In genomic region chr19:34588959-34589358, GRCm38 (mm10) we compare ENCODE assay signal across 27 mouse cellular contexts. TPM values are rescaled to one million over a fixed set of nuclear protein-coding genes. Genes with fewer than 3 reads are reported as not detected.
A peak's percentile ranks its signal among the peaks of the same experiment; 100 is the strongest.
DNase-seq lines count a peak whose midpoint lies in the region; ATAC-seq and TF ChIP-seq lines count a peak whose summit lies in the region.
"Had no signal": no experiment of that assay in that cellular context is flagged by ENCODE, and none has a peak within 500 bp of the region (broad histone marks: within the 10 kb centered on the region; RNA-seq: fewer than 3 reads in every experiment).

No protein-coding gene starts in this region.

- H3K9ac ChIP-seq in heart, adult 2 months (ENCODE audit: low read depth, low read length): no peak overlapping the region
- no peak overlapping the region for H3K9ac ChIP-seq in liver, postnatal 0 days (replicated peaks)
- H3K9ac ChIP-seq: hindbrain, embryonic 12.5 days; limb, embryonic 15.5 days; liver, embryonic 15.5 days; neural tube, embryonic 15.5 days; stomach, embryonic 15.5 days had no signal

- no peak overlapping the region for H3K4me2 ChIP-seq in liver, postnatal 0 days (ENCODE audit: low read depth, low read length)
- H3K4me2 ChIP-seq: hindbrain, embryonic 12.5 days; limb, embryonic 15.5 days; liver, embryonic 15.5 days; neural tube, embryonic 15.5 days; stomach, embryonic 15.5 days had no signal

- no peak for TF ChIP-seq EP300 in heart, adult 2 months (IDR thresholded peaks at IDR 0.05; ENCODE audit: insufficient read depth, low read depth, low read length)
- no peak for TF ChIP-seq EP300 in liver, postnatal 0 days (IDR thresholded peaks at IDR 0.05; ENCODE audit: low read depth)

- H3K36me3 ChIP-seq in heart, adult 2 months (ENCODE audit: control insufficient read depth, insufficient read depth, low read length): peaks cover 3% of the 10 kb centered on the region
- H3K36me3 ChIP-seq in liver, postnatal 0 days (replicated peaks; ENCODE audit: insufficient read depth, low read length): no peaks in the 10 kb centered on the region
- H3K36me3 ChIP-seq: hindbrain, embryonic 12.5 days; limb, embryonic 15.5 days; liver, embryonic 15.5 days; neural tube, embryonic 15.5 days; stomach, embryonic 15.5 days had no signal

- H3K9me3 ChIP-seq in liver, postnatal 0 days (ENCODE audit: low read length): no peaks in the 10 kb centered on the region
- H3K9me3 ChIP-seq: hindbrain, embryonic 12.5 days; limb, embryonic 15.5 days; liver, embryonic 15.5 days; neural tube, embryonic 15.5 days; stomach, embryonic 15.5 days had no signal

- no peak for DNase-seq in heart, adult 2 months
- no peak for DNase-seq in heart, adult 9 months (ENCODE audit: low spot score in 2 of 2)
- no peak for DNase-seq in liver, postnatal 0 days
- no peak for DNase-seq in liver
- DNase-seq in brain, embryonic 14.5 days (ENCODE audit: low read depth): no peak
- no peak for DNase-seq in thymus, postnatal 36 days
- no peak for DNase-seq in urinary bladder, postnatal 36 days (ENCODE audit: low spot score in 2 of 2)
- DNase-seq: adrenal gland, postnatal 14 days; B cell, adult 2 months; cerebellum, adult 9-11 months; kidney, adult 9 months; kidney, postnatal 36 days; layer of hippocampus, adult 9-11 months; left cerebral cortex, postnatal 4 days; lung, postnatal 14 days; right cerebral cortex, adult 18-20 months; thymus, adult 18-20 months had no signal

- no peak overlapping the region for H3K4me3 ChIP-seq in heart, adult 2 months
- H3K4me3 ChIP-seq in liver, postnatal 0 days (ENCODE audit: low read depth, low read length): no peak overlapping the region
- H3K4me3 ChIP-seq: hindbrain, embryonic 12.5 days; limb, embryonic 15.5 days; liver, embryonic 15.5 days; neural tube, embryonic 15.5 days; stomach, embryonic 15.5 days had no signal

- no peaks in the 10 kb centered on the region for H3K79me2 ChIP-seq in heart, adult 2 months (replicated peaks; ENCODE audit: control insufficient read depth, insufficient read depth, low read length)

- TF ChIP-seq POLR2A in heart, adult 2 months (IDR thresholded peaks at IDR 0.05; ENCODE audit: insufficient read depth, low read depth, low read length): no peak
- TF ChIP-seq POLR2A in brain, embryonic 14.5 days (IDR thresholded peaks at IDR 0.05; ENCODE audit: borderline replicate concordance, extremely low read depth, insufficient read depth, insufficient read length, poor library complexity, severe bottlenecking): no peak

- no peak for ATAC-seq in liver, postnatal 0 days
- peak; percentile 14; the same call in 1 of the 2 replicates for ATAC-seq in megakaryocyte, adult 5-6 weeks (ENCODE audit: poor library complexity, severe bottlenecking)

- intact Hi-C loops in heart, adult 2 months (cut with DNase I): loop anchor here (2.0 to 5.0 kb wide), 2 partner anchors 18 to 48 kb away; partner anchors contain the start of gene Ifit3b

- H3K27me3 ChIP-seq in heart, adult 2 months (ENCODE audit: control insufficient read depth, insufficient read depth, low read length): no peaks in the 10 kb centered on the region
- no peaks in the 10 kb centered on the region for H3K27me3 ChIP-seq in liver, postnatal 0 days (ENCODE audit: insufficient read depth, low read length)
- H3K27me3 ChIP-seq: hindbrain, embryonic 12.5 days; limb, embryonic 15.5 days; liver, embryonic 15.5 days; neural tube, embryonic 15.5 days; stomach, embryonic 15.5 days had no signal

- H3K4me1 ChIP-seq in heart, adult 2 months (ENCODE audit: control insufficient read depth, insufficient read depth, low read length): peaks cover 6% of the 10 kb centered on the region
- no peaks in the 10 kb centered on the region for H3K4me1 ChIP-seq in liver, postnatal 0 days (ENCODE audit: insufficient read depth)
- H3K4me1 ChIP-seq: hindbrain, embryonic 12.5 days; limb, embryonic 15.5 days; liver, embryonic 15.5 days; neural tube, embryonic 15.5 days; stomach, embryonic 15.5 days had no signal

- peak; percentile 52 for TF ChIP-seq CTCF in heart, adult 2 months (IDR thresholded peaks at IDR 0.05)
- peak; percentile 31 for TF ChIP-seq CTCF in liver, postnatal 0 days (IDR thresholded peaks at IDR 0.05; ENCODE audit: low read depth)
- TF ChIP-seq CTCF in brain, embryonic 14.5 days (IDR thresholded peaks at IDR 0.05; ENCODE audit: borderline replicate concordance, extremely low read depth, insufficient read depth, insufficient read length): peak; percentile 9; the same call in 1 of the 2 replicates

- no peak overlapping the region for H3K27ac ChIP-seq in heart, adult 2 months
- no peak overlapping the region for H3K27ac ChIP-seq in liver, postnatal 0 days (ENCODE audit: low read depth)
- H3K27ac ChIP-seq: hindbrain, embryonic 12.5 days; limb, embryonic 15.5 days; liver, embryonic 15.5 days; neural tube, embryonic 15.5 days; stomach, embryonic 15.5 days had no signal

RNA-seq across cellular contexts. Expression of gene Ifit3, which starts 5.6 kb away (rescaled TPM):
- 1 to 10 TPM; 3.7 to 4.4 TPM for total RNA-seq in heart, adult 2 months (2021)
- polyA plus RNA-seq in heart, adult 2 months (2012; rRNA removed): 2.9 and 7.6 TPM in 2 replicates
- polyA plus RNA-seq in liver, postnatal 0 days (2015; fragmentation: Nextera tagmentation; extraction: Ambion mirVana): 10.1 and 11.7 TPM in 2 replicates
- polyA plus RNA-seq in brain, embryonic 14.5 days (2012; rRNA removed): 0.37 and 0.77 TPM in 2 replicates
- total RNA-seq in megakaryocyte, adult 5-6 weeks (2015): 22.6 and 25.4 TPM in 2 replicates
- 33.0 and 34.0 TPM in 2 replicates for total RNA-seq in megakaryocyte, adult 5-6 weeks (2017)

RNA-seq across cellular contexts. Expression of gene Ifit1bl1, which starts 12.8 kb away (rescaled TPM):
- 1 to 10 TPM; 1.5 to 1.8 TPM for total RNA-seq in heart, adult 2 months (2021)
- polyA plus RNA-seq in heart, adult 2 months (2012; rRNA removed): 1.3 and 2.8 TPM in 2 replicates
- polyA plus RNA-seq in liver, postnatal 0 days (2015; fragmentation: Nextera tagmentation; extraction: Ambion mirVana): 0.75 TPM in 2 replicates
- 0.37 and 0.55 TPM in 2 replicates for polyA plus RNA-seq in brain, embryonic 14.5 days (2012; rRNA removed)
- 4.7 and 5.2 TPM in 2 replicates for total RNA-seq in megakaryocyte, adult 5-6 weeks (2015)
- 5.7 and 6.4 TPM in 2 replicates for total RNA-seq in megakaryocyte, adult 5-6 weeks (2017)
- total RNA-seq: gastrocnemius, adult 8-10 months; megakaryocyte-erythroid progenitor cell, adult 5-6 weeks had no signal
- polyA plus RNA-seq: embryonic facial prominence, embryonic 11.5 days had no signal

RNA-seq across cellular contexts. Expression of gene Ifit3b, which starts 18.8 kb away (rescaled TPM):
- total RNA-seq in heart, adult 2 months (2021): 1 to 10 TPM; 1.2 to 1.4 TPM
- 0.90 and 2.4 TPM in 2 replicates for polyA plus RNA-seq in heart, adult 2 months (2012; rRNA removed)
- 2.2 and 2.7 TPM in 2 replicates for polyA plus RNA-seq in liver, postnatal 0 days (2015; fragmentation: Nextera tagmentation; extraction: Ambion mirVana)
- polyA plus RNA-seq in brain, embryonic 14.5 days (2012; rRNA removed): 0.05 and 0.08 TPM in 2 replicates
- total RNA-seq in megakaryocyte, adult 5-6 weeks (2015): 4.7 and 5.1 TPM in 2 replicates
- total RNA-seq in megakaryocyte, adult 5-6 weeks (2017): 4.2 and 5.1 TPM in 2 replicates
- total RNA-seq: granulocyte monocyte progenitor cell, adult 5-6 weeks; megakaryocyte-erythroid progenitor cell, adult 5-6 weeks had no signal
- polyA plus RNA-seq: embryonic facial prominence, embryonic 11.5 days; hindbrain, embryonic 12.5 days had no signal

RNA-seq across cellular contexts. Expression of gene Ifit2, which starts 38.5 kb away (rescaled TPM):
- 1 to 10 TPM; 3.4 to 4.2 TPM for total RNA-seq in heart, adult 2 months (2021)
- 1.8 and 5.3 TPM in 2 replicates for polyA plus RNA-seq in heart, adult 2 months (2012; rRNA removed)
- polyA plus RNA-seq in liver, postnatal 0 days (2015; fragmentation: Nextera tagmentation; extraction: Ambion mirVana): 3.5 and 3.7 TPM in 2 replicates
- 2.8 and 2.9 TPM in 2 replicates for polyA plus RNA-seq in brain, embryonic 14.5 days (2012; rRNA removed)
- 10.1 and 10.2 TPM in 2 replicates for total RNA-seq in megakaryocyte, adult 5-6 weeks (2015)
- 20.2 and 21.2 TPM in 2 replicates for total RNA-seq in megakaryocyte, adult 5-6 weeks (2017)

RNA-seq across cellular contexts. Expression of gene Ifit1bl2, which starts 51.6 kb away (rescaled TPM):
- total RNA-seq in heart, adult 2 months (2021): 1 to 10 TPM; 1.6 to 2.0 TPM
- polyA plus RNA-seq in heart, adult 2 months (2012; rRNA removed): 1.0 and 1.9 TPM in 2 replicates
- polyA plus RNA-seq in liver, postnatal 0 days (2015; fragmentation: Nextera tagmentation; extraction: Ambion mirVana): 0.12 and 0.15 TPM in 2 replicates
- polyA plus RNA-seq in brain, embryonic 14.5 days (2012; rRNA removed): 0.09 and 0.19 TPM in 2 replicates
- total RNA-seq in megakaryocyte, adult 5-6 weeks (2015): 3.8 and 4.2 TPM in 2 replicates
- total RNA-seq in megakaryocyte, adult 5-6 weeks (2017): 6.7 and 8.1 TPM in 2 replicates
- total RNA-seq: gastrocnemius, adult 8-10 months; megakaryocyte-erythroid progenitor cell, adult 5-6 weeks had no signal
